Mouse (Mus musculus) kidney, embryonic 14.5 days (tissue): ENCODE data around the gene Il1rapl2. TPM values are rescaled to one million over a fixed set of nuclear protein-coding genes. Genes with fewer than 3 reads are reported as not detected.

Source experiments
- ATAC-seq: fragments of 200-750 bp; cut with Nextera tagmentation; 2 replicates; pipeline ENCODE4 v1.8.0; 2017; ENCODE audit warnings: moderate number of reproducible peaks, mild to moderate bottlenecking, moderate TSS enrichment, moderate library complexity; ENCODE audit not compliant: low FRiP score, low TSS enrichment
- H3K27ac ChIP-seq: fragments of 300-500 bp; sonication (generic); 2 replicates; pipeline ENCODE4 v1.5.1; 2014; ENCODE audit warnings: low read depth, mild to moderate bottlenecking, low read length, moderate library complexity, mixed read lengths
- H3K27me3 ChIP-seq: fragments of 300-500 bp; sonication (generic); 2 replicates; pipeline ENCODE4 v1.6.1; 2014; ENCODE audit warnings: mild to moderate bottlenecking, low read length; ENCODE audit not compliant: control insufficient read depth, insufficient read depth
- H3K36me3 ChIP-seq: fragments of 300-500 bp; sonication (generic); 2 replicates; pipeline ENCODE4 v1.6.1; 2014; ENCODE audit warnings: low read length, mixed read lengths; ENCODE audit not compliant: control insufficient read depth, insufficient read depth
- H3K4me1 ChIP-seq: fragments of 300-500 bp; sonication (generic); 2 replicates; pipeline ENCODE4 v1.6.1; 2014; ENCODE audit warnings: low read length, mixed read lengths; ENCODE audit not compliant: control insufficient read depth, insufficient read depth
- H3K4me2 ChIP-seq: fragments of 300-500 bp; sonication (generic); replicated peaks from 2 replicates; pipeline ENCODE4 v1.6.1; 2014; ENCODE audit warnings: low read depth, mild to moderate bottlenecking, low read length
- H3K4me3 ChIP-seq: fragments of 300-500 bp; sonication (generic); 2 replicates; pipeline ENCODE4 v1.5.1; 2014; ENCODE audit warnings: mild to moderate bottlenecking, low read length
- H3K9ac ChIP-seq: fragments of 300-500 bp; sonication (generic); 2 replicates; pipeline ENCODE4 v1.6.1; 2014; ENCODE audit warnings: low read depth, mild to moderate bottlenecking, low read length, moderate library complexity
- H3K9me3 ChIP-seq: fragments of 300-500 bp; sonication (generic); 2 replicates; pipeline ENCODE4 v1.6.1; 2016; ENCODE audit warnings: low read length; ENCODE audit not compliant: control insufficient read depth
- WGBS: fragments of 180-500 bp; shearing (Covaris S2); extraction: QIAGEN DNeasy Blood & Tissue Kit; methylation state at CpG from one replicate; pipeline ENCODE4 v1.1.7; 2014; 5-methylcytosine and 5-hydroxymethylcytosine counted together
- polyA plus RNA-seq: library from polyadenylated mRNA; unstranded; fragments of >200 nt; fragmentation: Nextera tagmentation; extraction: Ambion mirVana; gene quantifications from 2 replicates; pipeline ENCODE4 v1.2.1, GENCODE M21; 2014

Gene Il1rapl2
- polyA plus RNA-seq, 1 experiment from 2014 or later: 0.43 TPM

DNA sequence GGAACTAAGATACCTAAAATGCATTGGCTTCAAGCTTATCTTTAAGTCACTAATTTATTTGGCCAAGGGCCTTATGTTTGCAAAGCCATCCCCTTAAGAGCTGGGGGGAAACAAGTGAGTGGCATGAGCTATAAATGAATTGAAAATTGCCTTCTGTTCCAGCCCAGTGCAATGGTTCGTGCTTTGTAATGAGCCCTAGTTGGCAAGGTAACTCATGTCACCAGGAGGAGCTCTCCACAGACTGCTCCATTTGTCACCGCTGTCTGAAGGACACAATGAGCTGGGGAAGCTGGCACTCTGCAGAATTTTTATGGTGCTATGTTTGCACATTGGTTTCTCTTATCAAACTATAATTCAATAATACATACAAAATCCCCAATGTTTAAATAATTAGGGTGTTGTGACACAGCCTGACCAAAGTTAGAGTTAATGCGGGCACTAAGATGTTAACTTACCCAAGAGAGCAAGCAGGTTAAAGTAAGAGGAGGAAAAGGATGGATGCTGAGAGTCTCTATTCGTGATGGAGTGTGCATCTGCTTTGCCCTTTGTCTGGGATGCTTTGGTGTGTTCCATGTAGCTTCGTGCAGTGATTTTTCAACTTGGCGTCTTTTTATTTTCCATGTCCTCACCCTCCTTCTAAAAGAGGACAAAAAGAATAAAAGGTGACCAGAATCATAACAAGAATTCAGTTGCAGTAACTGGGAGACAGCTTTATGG is 235.2 kb downstream of the Il1rapl2 start:
- WGBS: 68% methylated on average over 6 of the region's 6 CpGs
- H3K36me3 ChIP-seq: no peaks in the 10 kb centered on the region
- H3K4me2 ChIP-seq: no peak overlapping the region
- no peak overlapping the region for H3K9ac ChIP-seq
- no peak overlapping the region for H3K27ac ChIP-seq
- H3K9me3 ChIP-seq: no peaks in the 10 kb centered on the region
- ATAC-seq: no peak
- H3K4me3 ChIP-seq: no peak overlapping the region
- H3K4me1 ChIP-seq: no peaks in the 10 kb centered on the region
- no peaks in the 10 kb centered on the region for H3K27me3 ChIP-seq

DNA sequence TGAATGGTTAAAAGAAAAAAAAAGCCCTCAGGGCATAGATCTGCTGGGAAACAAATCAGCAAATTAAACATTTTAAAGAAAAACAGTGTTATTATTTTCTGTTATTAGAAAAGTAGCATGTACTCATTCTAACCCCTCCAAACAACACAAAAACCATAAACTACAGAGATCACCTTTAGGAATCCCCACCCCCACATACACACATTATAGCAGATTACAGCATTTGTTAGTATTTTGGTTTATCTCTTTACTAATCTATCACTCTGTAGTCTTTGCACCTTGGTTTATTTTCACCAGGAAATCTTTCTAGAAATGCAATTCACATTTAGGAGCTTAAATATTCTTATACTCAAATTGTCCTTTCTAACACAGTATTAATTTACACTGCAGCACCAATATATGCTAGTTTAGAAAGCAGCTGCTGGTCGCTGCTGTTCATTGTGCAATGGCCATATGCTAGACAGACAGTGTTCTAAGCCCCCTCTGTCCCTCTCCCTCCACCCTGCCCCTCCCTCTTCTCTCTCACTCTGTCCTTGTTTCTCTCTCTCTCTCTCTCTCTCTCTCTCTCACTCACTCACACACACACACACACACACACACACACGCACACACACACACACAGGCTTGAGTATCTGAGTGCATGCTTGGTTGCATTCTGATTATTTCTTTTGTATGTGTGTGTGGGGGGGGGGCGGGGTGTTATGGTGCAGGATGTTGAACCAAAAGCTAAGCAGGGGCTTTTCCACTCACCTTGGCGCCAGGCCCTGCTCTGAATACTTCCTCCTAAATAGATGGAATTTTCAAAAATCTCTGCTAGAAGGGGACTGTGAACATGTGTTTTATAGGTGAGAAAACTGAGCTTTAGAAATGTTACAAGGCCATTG is 236.1 kb downstream of the Il1rapl2 start:
- H3K27ac ChIP-seq: no peak overlapping the region
- no peak overlapping the region for H3K4me2 ChIP-seq
- no peak for ATAC-seq
- no peaks in the 10 kb centered on the region for H3K36me3 ChIP-seq
- H3K9me3 ChIP-seq: no peaks in the 10 kb centered on the region
- H3K4me3 ChIP-seq: no peak overlapping the region
- no peaks in the 10 kb centered on the region for H3K27me3 ChIP-seq
- no peak overlapping the region for H3K9ac ChIP-seq
- H3K4me1 ChIP-seq: no peaks in the 10 kb centered on the region
- WGBS: 69% methylated on average over 4 of the region's 4 CpGs

DNA sequence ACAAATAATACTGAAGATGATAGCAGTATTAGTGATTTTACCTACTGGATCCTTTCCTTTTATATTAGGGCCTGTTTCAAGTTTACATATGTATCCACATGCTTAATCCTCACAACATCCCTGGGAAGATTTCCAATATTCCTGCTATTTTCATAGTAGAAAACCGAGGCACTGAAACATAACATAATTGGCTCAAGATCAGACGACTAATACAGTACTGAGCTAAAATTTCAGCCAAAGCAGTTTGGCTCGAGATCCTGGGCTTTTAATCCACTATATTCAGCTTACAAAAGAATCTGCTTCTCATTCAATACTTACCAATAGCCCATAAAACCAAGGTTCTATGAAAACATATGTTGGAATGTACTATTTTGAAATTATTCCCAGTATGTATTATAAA is 239.1 kb downstream of the Il1rapl2 start:
- no peaks in the 10 kb centered on the region for H3K9me3 ChIP-seq
- no peak overlapping the region for H3K4me2 ChIP-seq
- H3K27ac ChIP-seq: no peak overlapping the region
- no peaks in the 10 kb centered on the region for H3K36me3 ChIP-seq
- 71% methylated on average over 3 of the region's 3 CpGs for WGBS
- H3K9ac ChIP-seq: no peak overlapping the region
- ATAC-seq: no peak
- no peaks in the 10 kb centered on the region for H3K4me1 ChIP-seq
- H3K27me3 ChIP-seq: no peaks in the 10 kb centered on the region
- no peak overlapping the region for H3K4me3 ChIP-seq

DNA sequence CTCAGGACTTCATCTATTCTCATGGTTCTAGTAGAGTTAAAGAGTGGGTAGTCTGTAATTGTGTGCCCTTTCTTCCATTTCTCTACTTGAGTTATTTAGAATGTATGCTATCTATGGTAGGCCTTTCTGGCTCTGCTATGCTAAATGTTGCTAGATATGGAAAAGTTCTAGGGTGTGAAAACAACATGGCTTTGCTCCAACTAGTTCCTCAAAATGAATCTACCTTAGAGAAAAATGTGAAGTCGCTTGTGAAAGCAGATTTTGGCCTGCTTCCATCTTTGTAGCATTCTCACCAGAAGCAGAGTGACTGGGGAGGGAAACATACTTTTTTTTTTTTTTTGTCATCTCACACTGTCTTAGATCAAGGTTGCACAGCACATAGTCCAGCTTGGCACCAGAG is 241.7 kb downstream of the Il1rapl2 start:
- no peaks in the 10 kb centered on the region for H3K9me3 ChIP-seq
- H3K4me2 ChIP-seq: no peak overlapping the region
- no peak overlapping the region for H3K27ac ChIP-seq
- 60% methylated on average over 1 of the region's 1 CpGs for WGBS
- no peaks in the 10 kb centered on the region for H3K4me1 ChIP-seq
- H3K36me3 ChIP-seq: no peaks in the 10 kb centered on the region
- no peaks in the 10 kb centered on the region for H3K27me3 ChIP-seq
- H3K4me3 ChIP-seq: no peak overlapping the region
- ATAC-seq: no peak
- H3K9ac ChIP-seq: no peak overlapping the region

DNA sequence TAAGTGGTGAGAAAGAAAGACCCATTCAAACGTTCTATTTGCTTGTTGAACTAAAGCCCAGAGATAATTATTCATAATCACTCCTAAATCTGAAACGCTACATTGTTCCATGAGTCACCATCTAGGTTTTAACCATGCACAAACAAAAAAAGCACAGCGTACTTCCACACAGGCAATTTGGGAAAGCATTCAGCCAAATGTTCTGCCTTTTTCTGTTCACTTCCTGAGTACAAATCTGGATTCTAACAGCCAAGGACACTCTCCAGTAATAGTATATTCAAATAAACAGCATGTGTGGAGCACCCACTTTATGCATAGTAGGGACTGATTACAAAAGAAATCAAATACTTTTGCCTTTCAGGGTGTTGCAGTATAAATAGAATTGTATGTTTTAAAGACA is 278.5 kb downstream of the Il1rapl2 start:
- no peak for ATAC-seq
- no peaks in the 10 kb centered on the region for H3K9me3 ChIP-seq

DNA sequence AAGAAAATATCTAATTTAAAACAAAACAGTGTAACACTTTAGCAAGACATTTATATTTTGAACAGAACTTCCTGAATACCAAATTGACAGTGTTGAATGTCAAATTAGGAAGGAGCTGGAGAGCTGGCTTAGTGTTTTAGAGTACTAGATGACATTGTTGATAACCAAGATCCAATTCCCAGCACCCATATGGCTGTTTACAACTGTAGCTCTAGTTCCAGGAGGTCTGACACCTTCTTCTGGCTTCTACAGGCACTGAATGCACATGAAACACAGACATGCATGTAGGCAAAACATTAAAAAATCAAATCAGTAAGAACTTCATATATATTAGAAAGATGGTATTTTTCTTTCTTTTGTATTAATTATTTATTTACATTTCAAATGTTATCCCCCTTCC is 353.1 kb downstream of the Il1rapl2 start:
- no peaks in the 10 kb centered on the region for H3K4me1 ChIP-seq
- H3K4me2 ChIP-seq: no peak overlapping the region
- H3K9me3 ChIP-seq: no peaks in the 10 kb centered on the region
- no peak for ATAC-seq
- H3K27ac ChIP-seq: no peak overlapping the region
- H3K4me3 ChIP-seq: no peak overlapping the region
- no peak overlapping the region for H3K9ac ChIP-seq
- H3K27me3 ChIP-seq: no peaks in the 10 kb centered on the region
- H3K36me3 ChIP-seq: no peaks in the 10 kb centered on the region

More for the DNA sequence above, 278.5 kb downstream of the Il1rapl2 start:
- no peak overlapping the region for H3K9ac ChIP-seq
- H3K4me2 ChIP-seq: no peak overlapping the region
- H3K27ac ChIP-seq: no peak overlapping the region
- H3K36me3 ChIP-seq: no peaks in the 10 kb centered on the region
- no peaks in the 10 kb centered on the region for H3K4me1 ChIP-seq
- no peaks in the 10 kb centered on the region for H3K27me3 ChIP-seq
- no peak overlapping the region for H3K4me3 ChIP-seq
- WGBS: 58% methylated on average over 3 of the region's 3 CpGs

DNA sequence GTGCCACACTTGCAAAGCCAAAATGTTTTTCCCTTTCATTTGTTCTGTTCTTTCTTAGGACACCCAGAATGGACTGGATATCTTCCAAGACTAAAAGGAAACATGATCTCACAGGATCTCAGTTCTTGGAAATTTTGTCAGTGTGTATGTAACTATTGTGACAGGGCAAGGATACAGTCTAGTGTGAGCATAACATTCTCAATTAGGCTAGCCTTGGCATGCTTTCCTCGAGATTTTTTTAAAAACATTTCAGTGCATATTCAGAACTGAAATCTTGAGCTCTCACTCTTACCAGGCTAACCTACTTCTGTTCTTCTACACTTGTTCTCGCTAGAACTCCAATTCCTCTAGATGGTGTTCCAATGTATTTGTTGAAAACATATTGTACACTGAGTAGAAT is 356.4 kb downstream of the Il1rapl2 start:
- 71% methylated on average over 2 of the region's 2 CpGs for WGBS
- ATAC-seq: no peak
- H3K9ac ChIP-seq: no peak overlapping the region
- no peak overlapping the region for H3K27ac ChIP-seq
- no peaks in the 10 kb centered on the region for H3K4me1 ChIP-seq
- no peaks in the 10 kb centered on the region for H3K9me3 ChIP-seq
- no peak overlapping the region for H3K4me2 ChIP-seq
- H3K4me3 ChIP-seq: no peak overlapping the region
- no peaks in the 10 kb centered on the region for H3K36me3 ChIP-seq
- H3K27me3 ChIP-seq: no peaks in the 10 kb centered on the region

DNA sequence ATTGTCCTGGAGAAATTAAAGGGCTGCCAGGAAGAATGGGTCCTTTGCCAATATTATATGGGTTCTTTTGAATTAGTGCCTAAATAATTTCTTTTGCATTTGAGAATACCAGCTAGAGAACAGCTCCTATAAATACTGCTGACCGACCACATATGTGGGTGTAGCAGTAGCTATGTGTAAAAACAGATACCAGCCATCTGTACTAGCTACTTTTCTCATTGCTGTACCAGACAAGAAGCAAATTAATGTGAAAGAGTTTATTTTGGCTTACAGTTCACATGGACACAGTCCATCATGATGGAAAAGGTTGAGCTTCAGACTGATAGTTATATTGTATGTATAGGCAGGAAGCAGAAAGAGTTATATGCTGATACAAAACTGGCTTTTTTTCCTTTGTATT is 377.3 kb downstream of the Il1rapl2 start:
- 89% methylated on average over 1 of the region's 1 CpGs for WGBS
- Histone ChIP-seq H3K9me3 (no peaks in the 10 kb centered on the region), H3K27ac (no peak overlapping the region), H3K9ac (no peak overlapping the region), H3K4me2 (no peak overlapping the region), H3K27me3 (no peaks in the 10 kb centered on the region), H3K4me3 (no peak overlapping the region), H3K4me1 (no peaks in the 10 kb centered on the region), H3K36me3 (no peaks in the 10 kb centered on the region)
- ATAC-seq: no peak

DNA sequence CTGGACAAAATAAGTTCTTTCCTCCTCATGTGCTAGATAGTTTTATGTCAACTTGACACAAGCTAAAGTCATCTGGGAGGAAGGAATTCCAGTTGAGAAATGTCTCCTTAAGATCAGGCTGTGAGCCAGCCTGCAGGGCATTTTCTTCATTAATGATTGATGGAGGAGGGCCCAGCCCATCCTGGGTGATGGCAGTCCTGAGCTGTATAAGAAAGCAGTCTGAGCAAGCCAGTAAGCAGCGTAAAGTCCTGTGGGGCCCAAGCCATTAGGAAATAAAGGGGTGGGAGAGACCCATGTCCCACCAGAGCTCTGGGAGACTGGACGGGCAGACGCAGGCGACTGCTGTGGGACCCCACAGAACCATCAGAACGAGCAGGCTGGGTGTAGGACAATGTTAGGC is 400.9 kb downstream of the Il1rapl2 start:
- Histone ChIP-seq H3K9ac (no peak overlapping the region), H3K27me3 (no peaks in the 10 kb centered on the region), H3K4me2 (no peak overlapping the region), H3K36me3 (no peaks in the 10 kb centered on the region), H3K9me3 (no peaks in the 10 kb centered on the region), H3K4me1 (no peaks in the 10 kb centered on the region), H3K4me3 (no peak overlapping the region), H3K27ac (no peak overlapping the region)
- ATAC-seq: no peak; the same call in 1 of the 2 replicates
- 82% methylated on average over 5 of the region's 5 CpGs for WGBS
